Mouse (Mus musculus): ENCODE measurements around the gene Gm29666.

Gene Gm29666

DNA sequence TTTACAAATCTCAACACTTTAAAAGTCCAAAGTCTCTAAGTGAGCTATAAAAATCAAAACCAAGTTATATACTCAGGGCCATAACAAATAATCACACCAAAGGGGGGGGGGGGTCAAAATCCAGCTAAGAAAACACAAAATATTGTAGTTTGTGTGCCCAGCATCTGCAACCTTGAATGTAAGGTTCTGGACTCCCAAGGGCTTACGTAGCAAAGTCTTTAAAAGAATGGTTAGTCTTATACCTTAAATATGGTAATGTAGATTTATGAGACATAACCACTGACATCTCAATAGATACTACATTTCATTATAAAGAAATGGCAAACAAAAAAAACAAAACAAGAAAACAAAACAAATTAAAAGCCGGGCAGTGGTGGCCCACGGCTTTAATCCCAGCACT lies at the start of gene Gm29666:
Gene Gm29666, minus strand, starts transcription at position 101 of the 400 bp plus-strand sequence.
- no peak for DNase-seq (ENCODE audit: low spot score)

DNA sequence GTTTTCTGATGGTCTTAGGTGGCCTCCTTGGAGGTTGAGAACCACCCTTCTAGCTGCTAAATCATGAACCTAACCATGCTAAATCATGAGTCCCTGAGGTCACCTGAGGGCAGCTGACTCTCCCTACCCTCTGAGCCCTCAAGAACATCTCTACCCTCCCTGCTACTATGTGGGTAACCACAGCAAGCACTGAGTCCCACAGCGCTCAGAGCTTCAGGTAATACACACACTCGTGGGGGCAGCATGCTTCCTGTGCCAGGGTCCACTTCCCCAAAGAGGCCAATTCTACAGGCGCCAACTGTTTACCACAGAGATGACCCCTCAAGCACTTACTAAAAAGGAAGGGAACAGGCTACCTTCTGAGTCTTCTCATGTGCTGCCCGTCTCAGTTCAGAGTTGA lies 48.7 kb upstream of the Gm29666 start:
- DNase-seq (ENCODE audit: low spot score) = no peak

DNA sequence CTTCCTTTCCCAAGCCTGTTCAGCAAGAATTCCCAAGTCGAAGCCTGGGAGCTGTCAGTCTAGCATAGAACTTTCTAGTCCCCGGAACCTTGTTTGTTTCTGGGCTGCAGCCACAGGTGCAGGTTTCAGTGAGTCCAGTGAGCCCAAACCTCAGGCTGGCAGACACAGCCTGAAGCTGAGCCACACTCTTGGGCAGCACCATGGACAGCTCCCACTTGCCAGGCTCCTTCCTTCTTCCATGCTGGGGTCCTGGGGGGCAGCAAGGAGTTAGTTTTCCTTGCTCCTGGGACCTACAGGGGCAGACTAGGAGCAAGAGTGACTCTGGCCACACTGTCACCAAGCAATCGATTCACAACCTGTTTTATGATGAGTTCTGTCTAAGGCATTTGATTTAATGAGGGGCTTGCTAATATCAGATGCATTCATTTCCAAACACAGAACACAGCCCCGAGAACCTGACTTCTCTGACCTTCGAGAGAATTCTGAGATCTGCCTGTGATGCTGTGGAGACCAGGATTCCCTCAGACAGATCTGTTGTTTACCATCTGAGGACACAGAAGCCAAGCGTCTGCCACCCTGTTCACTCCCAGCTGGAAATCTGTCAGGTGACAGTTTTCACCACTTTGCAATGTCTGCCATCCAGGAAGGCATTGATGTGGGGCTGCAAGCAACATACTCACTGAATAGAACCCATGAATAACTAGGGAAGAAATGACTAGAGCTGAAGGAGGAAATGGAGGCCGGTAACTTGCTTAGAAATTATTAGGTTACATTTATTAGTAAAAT lies 45.9 kb upstream of the Gm29666 start:
- DNase-seq (ENCODE audit: low spot score) = no peak

DNA sequence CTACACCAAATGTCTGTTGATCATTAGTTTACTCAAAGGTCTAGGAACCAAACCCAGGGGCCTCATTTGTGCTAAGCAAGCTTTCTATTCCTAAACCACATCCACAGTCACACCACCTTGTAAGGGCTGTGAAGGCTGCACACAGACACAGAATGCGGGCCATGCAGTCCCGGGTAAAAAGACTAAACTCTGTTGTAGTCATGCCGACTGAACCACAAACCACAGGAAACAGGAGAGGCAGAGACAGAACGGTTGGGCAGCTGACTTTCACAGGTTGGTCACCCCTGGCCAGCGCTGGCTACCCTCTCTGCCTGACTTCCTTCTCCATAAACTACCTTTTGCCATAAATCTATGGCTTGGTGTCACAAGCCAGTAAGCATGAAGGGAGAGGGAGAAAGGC lies 44.9 kb upstream of the Gm29666 start:
- DNase-seq (ENCODE audit: low spot score) = no peak

DNA sequence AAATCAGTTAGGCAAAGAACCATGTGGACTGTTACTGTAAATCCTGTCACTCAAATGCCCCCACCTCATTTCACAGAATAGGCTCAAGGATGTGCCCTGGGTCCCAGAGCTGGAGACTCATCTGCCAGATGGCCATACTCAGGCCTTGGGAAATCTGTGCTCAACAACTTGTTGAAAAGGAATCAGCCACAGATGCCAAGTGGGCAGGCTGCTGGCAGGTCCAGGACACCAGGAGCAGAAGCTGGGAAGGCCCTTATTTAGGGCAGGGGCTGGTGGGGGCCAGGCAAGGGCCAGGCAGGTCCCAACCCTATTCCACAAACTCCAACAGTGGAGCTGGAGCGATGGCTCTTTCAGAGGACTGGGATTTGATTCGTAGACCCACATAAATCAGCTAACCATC lies 42.7 kb upstream of the Gm29666 start:
- no peak for DNase-seq (ENCODE audit: low spot score)

DNA sequence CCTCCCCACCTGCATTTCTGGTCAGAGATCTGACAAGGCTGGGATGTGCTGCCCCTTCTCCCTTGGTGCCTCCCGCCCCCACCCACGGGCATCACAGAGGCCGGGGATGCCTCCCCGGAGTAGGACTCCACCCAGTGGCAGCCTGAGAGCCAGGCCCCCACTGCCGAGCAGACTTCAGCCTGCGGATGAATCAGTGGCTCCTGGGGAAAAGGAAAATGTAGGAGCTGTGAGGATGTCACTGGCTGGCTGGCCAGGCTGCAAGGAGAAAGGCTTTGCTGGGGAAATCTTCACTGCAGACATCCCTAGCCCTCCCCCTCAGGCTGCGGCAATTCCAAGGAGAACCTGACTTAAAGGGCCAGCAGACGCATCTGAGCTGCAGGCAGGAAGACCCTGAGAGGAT lies 40.9 kb upstream of the Gm29666 start:
- no peak for DNase-seq (ENCODE audit: low spot score)

DNA sequence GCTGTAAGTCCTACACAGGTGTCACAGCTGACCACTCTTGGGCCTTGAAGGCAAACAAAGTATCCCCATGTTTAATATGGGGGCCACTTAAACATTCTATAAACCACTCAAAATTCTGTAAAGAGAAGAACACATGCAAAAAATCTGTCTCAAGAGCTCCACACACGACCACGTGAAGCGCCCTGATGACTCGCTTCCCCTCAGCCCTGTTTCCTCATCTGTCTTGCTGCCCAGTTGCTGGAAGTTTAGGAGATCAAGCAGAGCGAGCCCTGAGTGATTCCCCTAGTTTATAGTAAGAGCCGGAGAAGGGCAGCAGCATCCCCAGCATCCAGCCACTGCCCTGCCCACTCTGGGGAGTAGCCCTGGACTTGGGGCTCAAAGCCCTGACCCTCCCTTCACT lies 40.1 kb upstream of the Gm29666 start:
- no peak for DNase-seq (ENCODE audit: low spot score)

DNA sequence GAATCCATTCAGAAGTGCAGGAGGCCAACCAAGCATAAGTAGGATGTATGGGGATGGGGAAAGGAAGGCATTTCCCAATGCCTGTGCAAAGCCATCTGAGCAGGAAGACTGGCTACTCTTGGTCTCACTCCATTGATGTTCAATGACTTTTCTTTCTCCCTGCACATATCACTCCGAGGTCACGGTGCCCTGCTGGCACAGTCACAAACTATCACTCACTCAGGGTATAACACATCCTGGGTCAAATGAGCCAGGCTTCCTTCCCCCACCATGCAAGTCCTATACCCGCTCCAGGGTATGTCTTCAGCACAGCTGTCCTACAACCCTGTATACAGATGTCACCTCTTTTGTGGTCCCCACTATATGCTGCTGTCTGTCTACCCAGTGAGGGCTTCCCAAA lies 38.5 kb upstream of the Gm29666 start:
- no peak for DNase-seq (ENCODE audit: low spot score)

DNA sequence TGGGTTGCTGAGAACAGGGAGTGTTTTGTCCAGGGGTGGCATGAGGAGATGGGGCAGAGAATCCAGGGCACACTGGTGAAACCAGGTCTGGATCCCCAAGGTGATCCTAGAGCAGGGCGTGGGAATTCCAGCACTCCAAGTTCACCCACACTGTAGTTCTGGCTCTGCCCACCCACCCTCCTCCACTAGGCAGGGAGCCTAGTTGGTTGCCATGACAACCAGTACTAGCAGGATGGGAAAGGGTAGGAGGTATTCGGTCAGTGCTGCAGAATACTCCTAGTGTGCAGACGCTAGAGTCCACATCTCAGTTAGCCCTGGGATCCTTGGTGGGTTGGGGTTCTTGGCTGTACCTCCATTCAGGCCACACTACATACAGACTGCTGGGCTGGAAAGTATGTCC lies 38.0 kb upstream of the Gm29666 start:
- no peak for DNase-seq (ENCODE audit: low spot score)

DNA sequence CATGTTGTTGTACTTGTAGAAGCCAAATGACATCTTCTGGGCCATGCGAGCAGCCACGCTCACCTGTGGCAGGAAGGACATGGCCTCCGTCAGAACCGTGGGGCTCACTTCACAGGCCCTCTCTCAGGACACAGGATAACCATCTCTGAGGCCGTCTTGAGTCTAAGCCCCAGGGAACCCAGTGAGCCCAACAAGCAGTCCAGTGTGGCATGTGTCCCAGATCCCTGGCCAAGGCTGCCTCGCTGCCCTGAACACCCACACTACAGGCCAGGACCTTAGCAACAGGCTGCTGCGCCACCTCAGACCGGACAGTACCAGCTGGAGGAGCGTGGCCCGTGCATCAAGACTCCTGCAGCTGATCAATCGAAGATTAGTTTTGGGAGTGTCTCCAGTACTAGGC lies 33.4 kb upstream of the Gm29666 start:
- no peak for DNase-seq (ENCODE audit: low spot score)

DNA sequence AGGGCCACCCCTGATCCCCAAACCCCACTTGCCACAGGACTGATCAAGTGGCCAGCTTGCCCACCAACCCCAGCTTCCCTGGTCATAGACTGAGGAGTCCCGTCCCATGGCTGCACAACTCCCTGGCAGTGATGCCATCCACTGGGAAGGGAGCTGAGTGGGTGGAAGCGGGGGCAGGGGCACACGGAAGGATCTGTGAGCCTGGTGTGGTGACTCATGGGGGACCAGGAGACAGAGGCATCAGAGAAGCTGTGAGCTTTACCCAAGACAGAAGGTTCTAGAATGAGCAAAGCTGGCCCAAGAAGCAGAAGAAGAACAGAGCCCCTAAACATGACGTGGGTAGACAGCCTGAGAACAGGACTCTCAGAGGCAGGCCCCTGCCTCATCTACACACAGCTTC lies 30.2 kb upstream of the Gm29666 start:
- no peak for DNase-seq (ENCODE audit: low spot score)

DNA sequence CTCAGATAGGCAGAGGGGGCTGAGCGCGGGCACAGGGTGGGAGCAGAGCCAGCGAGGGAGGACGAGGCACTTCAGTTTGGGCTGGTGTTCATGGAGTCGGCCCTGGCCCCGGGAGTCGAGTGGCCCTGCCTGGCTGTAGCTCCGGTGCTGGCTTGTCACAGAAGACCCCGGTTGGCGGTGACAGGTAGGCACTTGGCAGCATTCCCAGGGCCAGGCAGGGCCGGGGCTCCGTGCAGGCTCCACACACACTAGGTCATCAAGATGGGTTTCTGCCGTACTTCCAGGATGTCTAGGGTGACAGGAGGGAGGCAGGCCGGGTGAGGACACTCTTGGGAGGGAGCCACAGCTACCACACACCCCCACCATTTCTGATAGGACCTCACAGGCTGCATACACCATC lies 29.2 kb upstream of the Gm29666 start:
- no peak for DNase-seq (ENCODE audit: low spot score)

DNA sequence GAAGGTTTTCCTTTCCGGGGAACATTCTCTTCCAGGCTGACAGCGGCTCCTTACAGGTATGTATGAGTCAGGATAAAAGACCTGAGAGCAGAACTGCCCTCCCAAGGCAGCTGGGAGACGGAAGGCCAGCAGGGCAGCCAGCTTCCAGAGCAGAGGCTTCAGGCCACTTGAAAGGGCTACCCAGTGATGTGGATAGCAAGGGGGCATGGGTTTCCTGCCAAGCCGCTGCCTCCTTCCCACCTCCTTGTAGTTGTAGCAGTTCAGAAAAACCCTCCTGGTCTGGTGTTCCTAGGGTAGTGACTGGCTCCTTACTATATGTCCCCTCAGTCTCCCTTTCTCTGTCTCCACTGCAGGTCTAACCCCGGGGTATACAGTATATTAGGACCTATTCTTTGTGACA lies 24.5 kb upstream of the Gm29666 start:
- no peak for DNase-seq (ENCODE audit: low spot score)

DNA sequence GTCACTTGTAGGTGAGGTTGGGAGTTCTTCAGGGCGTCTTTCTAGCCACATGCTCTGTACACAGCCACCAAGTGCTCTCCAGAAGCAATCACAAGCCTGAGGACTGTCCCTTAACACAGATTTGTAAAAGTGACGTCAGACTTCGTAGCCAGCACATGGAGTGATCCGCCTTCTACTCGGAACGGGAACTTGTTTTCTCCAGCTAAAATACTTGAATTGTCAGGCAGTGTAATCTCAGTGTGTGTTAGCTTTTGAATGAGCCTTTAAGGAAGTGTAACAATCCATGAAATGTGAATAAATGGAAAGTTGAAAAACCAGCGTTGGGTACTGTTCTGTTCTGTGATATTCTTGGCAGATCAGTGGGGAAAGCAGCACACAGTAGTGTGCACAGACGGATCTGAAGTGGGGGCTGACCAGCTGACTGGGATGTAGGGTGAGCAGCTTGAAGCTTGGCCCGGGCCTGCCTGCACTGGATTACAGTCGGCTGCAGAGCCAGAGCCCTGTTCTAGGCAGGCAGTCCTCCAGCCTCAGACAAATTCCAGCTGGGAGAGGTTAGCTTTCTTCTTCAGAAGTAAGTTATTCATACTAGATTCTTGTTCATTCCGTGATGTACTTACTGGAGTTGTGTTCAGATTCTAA lies 22.9 kb upstream of the Gm29666 start:
- DNase-seq (ENCODE audit: low spot score) = no peak

DNA sequence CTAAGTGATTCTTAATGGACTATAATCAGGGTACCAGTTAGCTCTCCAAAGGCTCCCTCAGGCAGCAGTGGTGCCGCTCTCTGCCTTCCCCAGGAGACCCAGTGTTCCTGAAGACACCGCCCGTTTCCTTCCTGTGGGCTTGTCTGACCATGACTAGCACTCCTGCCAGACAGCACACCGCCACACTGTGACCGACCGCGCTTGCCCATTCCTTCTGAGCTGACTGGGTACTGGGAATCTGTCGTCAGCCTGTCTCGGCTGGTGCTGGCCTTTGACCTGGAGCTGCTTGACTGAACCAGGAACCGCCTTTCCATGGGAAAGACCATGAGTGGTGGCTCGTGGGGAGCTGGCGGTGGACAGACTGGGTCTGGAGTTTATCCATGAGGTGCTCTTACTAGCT lies 20.3 kb upstream of the Gm29666 start:
- no peak for DNase-seq (ENCODE audit: low spot score)

DNA sequence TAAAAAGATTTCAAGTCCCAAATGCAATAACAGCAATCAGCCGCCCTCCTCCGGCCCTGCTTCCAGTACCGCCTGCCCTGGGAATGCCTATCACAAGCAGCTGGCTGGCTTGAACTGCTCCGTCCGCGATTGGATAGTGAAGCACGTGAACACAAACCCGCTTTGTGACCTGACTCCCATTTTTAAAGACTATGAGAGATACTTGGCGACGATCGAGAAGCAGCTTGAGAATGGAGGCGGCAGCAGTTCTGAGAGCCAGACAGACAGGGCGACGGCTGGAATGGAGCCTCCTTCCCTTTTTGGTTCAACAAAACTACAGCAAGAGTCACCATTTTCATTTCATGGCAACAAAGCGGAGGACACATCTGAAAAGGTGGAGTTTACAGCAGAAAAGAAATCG lies 15.1 kb upstream of the Gm29666 start:
- no peak for DNase-seq (ENCODE audit: low spot score)

DNA sequence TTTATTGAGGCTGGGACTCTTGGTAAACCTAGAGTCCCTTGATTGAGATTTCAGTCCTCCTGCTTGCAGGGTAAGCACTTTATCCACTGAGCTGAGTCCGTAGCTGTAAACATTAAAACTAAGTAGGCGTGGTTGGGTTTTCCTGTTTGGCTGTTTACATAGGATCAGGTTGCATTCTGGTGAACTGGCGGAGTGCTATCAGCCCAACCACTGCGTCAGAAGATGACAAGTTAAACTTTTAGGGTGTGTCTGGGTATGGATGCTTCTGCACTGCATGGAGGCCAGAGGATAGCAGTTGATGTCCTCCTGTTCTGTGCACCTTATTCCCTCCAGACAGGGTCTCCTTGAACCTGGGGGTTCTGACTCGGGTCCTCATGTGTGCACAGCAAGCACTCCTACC lies 12.5 kb upstream of the Gm29666 start:
- DNase-seq (ENCODE audit: low spot score) = no peak

DNA sequence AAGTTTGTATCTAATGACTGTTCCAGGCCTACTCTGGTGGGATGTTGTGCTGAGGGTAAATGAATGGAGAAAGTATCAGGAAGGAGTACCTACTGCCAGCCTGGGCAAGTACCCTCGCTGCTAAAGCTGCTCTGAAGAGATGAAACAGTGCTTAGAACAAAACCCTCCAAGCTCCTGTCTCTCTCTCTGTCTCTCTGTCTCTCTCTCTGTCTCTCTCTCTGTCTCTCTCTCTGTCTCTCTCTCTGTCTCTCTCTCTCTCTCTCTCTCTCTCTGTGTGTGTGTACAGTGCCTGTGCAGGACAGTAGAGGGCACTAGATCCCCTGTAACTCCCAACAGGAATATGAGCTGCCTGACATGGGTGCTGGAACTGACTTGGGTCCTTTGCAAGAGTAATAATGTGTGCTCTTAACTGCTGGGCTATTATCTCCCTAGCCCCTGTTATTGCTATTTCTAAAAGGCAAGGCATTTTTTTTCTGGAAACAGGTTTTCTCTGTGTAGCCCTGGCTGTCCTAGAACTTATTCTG lies 5.7 kb upstream of the Gm29666 start:
- DNase-seq (ENCODE audit: low spot score) = no peak

DNA sequence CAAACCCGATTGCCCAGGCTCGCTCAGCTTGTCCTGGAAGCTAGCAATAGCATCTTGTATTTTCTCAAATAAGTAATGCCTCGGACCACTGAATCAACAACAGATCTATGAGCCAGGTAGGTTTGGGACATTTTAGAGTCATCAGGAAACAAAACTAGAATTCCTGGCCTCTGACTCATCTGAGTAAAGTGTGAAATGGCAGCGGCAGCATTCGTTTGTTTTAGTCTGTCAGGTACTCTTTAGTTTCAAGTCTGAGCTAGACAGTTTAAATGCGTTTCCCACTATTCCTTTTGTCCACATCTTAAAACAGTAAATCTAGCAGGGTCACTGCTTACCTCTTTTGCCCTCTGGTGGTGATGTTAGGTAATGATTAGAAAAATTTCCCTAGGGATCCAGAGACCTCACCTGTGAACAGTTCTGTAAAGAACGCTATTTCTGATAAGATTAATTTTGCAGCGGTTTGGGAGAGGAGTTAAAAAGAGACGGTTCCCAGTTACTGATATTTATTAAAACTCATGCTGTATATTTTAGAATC lies 5.0 kb upstream of the Gm29666 start:
- DNase-seq (ENCODE audit: low spot score) = no peak

DNA sequence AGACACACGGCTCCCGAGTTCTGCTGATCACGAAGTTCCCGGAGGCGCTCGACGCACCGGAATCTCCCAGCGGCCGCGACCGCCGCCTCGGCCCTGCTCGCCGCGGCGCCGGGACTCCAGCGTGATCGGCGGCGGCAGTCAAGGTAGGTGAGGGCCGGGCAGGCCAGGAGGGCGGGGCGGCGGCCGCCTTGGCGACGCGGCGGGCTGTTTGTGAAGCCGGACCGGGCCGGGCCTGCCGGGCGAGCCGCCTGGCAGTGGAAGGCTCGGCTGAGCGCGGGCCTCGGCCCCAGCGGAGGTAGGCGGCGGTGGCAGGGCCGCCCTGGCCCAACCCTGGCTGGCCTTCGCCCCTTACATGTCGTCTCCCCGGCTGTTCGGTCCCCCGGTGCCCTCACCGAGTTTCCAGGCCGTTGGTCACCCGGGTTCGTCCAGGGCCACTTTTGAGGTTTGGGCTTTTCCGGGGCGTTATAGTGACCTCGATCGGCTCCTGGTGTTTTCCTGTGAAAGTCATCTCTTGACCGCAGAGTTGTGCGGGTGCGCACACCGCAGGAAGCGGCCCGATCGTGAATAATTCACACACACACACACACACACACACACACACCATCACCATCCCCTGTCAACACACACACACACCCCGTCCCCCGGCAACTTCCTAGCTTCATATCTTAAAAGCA lies 3.8 kb upstream of the Gm29666 start:
- DNase-seq (ENCODE audit: low spot score) = peak; percentile 44

DNA sequence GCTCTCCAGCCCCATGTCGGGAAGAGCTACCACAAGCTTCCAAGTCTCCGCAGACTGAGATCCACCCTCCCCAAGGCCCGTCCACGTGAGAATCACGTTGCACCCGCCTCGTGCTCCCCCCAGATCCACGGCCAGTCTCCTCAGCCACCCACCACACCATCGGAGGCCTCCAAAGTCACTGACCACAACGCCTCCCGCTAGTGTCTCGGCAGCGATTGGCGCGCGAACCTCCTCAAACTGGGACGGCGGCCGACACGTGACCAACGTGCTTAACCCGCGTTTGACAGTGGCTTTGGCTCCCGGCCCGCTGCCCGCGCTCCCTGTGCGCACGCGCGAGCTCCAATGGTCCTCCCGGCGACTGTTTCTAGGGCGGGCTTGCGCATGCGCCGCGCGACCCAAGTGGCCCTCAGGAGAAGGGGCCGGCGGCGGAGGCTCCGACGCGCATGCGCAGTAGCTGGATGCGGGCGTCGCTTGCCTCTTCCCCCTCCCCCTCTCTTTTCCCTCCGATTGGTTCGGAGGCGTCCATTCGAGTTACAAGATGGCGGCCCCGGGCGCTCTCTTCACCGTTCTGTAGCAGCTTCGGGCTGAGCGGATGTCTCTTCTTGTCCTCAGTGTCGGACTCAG lies 3.2 kb upstream of the Gm29666 start, which contains the start of gene Nup50:
Gene Nup50, plus strand, starts transcription at position 528 of the 624 bp plus-strand sequence.
- DNase-seq (ENCODE audit: low spot score) = peak; percentile 99

DNA sequence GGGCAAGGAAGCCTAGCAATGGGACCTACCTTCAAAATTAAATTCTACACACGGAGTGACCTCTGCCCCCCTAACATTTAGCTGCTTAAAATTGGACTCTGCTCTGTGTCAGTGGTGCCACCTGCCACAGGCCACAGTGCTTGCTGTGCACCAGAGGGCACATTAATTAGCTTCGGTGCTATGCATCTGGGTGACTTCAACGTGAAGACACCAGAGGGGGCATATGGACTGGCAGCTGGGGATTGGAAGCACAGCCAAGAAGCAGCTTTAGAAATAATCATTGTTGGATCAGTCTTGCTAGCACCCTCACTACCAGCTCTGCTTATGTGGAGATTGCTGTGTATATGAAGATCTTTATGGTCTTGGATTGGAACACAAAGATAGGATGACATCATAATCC lies 6.6 kb downstream of the Gm29666 start:
- DNase-seq (ENCODE audit: low spot score) = no peak

Data from T-cell, adult 2 months (primary cell).